Mouse (Mus musculus) mouse trophoblast stem cell (cell line): ENCODE measurements at regions not wholly inside any gene's neighbourhood (a gene's known extent, or its start where the extent isn't known, plus 50 kb on each side); places are given as distances from the start of the nearest gene placed in this dataset.

Experiments
- in situ Hi-C, 2 experiments: fragments of 300-500 bp; cut with MseI, MboI; formaldehyde crosslinking; loops; 2 replicates in 1 of 2; 3 replicates in 1 of 2; pipeline ENCODE4 v1.15.1; 2025

DNA sequence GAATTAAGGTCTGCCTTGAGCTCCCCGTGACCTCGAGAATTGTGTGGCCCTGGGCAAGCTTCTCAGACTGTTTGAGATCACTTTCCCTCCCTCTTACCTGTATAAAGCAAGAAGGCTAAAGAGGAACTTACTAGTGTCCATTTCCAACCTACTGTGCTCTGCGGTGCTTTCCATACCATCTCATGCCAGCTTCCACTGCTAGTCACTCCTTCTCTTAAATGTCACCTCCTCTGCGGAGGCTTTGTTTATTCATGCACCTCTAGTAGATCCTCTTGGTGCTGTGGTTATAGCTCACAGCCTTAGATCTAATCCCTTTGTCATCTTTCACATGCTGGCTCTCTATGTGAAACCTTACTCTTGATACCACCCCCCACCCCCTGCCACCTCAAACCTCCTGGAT, 2310.3 kb upstream of the Lrrc6 start:
- in situ Hi-C loops, result no loop called here

DNA sequence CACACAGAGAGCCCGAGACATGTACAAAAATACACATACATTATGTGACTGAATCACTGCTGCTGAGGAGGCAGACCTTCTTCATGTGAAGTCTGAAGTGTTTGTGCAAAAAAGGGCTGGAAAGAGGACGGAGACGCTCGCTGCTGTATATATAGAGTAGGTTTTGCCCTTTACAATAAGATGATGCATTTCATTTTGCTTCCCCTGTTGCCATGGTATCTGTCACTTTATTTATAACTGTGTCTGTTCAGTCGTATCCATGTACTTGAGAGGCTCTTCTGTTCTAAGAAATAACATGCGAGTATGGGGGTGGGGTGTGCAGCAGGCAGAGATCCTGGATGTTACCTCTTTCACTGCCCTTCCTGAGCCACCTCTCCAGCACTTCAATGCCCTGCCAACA, 2309.9 kb upstream of the Lrrc6 start:
- in situ Hi-C loops, result no loop called here

DNA sequence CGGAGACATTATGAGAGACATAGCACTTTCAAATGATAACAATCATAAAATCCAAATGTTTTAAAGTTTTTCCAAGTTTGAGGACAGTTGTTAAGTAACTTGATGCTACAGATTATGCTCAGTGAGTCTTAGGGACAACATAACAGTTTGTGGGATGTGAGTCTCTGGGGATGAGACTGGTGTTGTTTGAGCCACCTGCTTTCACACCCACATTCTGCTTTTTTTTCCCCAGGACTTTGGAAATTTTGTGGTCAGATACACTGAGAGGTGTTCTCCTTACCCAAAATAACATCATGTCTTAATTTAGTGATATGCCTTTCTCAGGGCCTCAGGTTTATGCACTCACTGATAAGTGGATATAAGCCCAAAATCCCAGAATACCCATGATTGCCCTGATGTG, 2307.5 kb upstream of the Lrrc6 start:
- in situ Hi-C loops, result no loop called here

DNA sequence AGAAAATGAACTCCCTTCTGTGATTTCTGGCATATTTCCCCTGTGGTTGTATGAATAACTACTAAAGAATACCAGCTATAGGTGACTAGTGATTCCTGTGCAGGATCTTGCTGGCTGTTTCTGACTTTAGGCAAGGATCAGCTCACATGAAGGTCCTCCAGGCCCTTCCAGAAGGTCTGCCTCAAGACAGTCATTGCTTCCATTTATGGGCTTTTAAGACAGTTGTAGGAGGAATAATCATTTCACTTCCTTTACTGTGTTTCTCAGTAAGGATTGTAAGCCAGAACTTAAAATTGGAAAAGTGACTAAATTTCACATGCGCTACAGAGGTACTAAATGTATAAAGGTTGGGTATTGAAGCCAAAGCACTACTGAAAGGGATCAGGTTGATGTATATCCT, 2303.5 kb upstream of the Lrrc6 start:
- in situ Hi-C loops, result no loop called here

DNA sequence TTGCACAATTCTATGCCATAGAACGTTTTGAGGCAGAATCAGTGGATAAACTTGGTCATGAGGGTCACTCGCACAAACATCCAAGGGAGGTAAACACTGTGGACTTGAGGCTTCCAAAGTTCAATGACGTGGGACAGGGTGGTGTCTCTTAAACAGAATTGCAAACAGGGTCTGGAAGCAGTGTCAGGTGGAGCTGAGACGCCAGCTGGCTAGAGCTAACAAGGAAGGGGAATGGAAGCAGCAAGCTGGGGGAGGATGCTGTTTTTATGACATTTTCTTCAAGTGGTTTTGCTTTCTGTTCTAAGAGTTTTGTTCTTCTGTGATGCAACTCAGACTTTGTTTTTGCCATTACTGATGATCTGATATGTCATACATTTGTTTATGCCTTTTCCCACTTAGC, 2301.1 kb upstream of the Lrrc6 start:
- in situ Hi-C loops, result no loop called here

DNA sequence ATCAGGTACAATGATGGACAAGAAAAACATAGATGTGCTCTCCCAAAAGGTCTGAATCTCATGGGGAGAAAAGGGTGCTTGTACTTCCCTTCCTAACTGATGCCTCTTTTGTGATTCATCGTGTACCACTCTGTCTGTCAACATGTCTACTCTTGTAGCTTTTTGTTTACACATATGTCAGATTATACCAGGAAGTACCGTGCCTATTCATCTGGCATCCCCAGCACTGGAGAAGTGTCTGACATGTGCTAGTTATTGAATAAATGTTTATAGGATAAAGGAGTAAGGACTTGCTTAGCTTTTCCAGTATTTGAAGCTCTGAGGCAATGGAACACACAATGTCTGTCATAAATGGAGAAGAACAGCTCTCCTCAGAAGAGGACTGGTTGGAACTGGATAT, 2296.7 kb upstream of the Lrrc6 start:
- in situ Hi-C loops, result no loop called here

DNA sequence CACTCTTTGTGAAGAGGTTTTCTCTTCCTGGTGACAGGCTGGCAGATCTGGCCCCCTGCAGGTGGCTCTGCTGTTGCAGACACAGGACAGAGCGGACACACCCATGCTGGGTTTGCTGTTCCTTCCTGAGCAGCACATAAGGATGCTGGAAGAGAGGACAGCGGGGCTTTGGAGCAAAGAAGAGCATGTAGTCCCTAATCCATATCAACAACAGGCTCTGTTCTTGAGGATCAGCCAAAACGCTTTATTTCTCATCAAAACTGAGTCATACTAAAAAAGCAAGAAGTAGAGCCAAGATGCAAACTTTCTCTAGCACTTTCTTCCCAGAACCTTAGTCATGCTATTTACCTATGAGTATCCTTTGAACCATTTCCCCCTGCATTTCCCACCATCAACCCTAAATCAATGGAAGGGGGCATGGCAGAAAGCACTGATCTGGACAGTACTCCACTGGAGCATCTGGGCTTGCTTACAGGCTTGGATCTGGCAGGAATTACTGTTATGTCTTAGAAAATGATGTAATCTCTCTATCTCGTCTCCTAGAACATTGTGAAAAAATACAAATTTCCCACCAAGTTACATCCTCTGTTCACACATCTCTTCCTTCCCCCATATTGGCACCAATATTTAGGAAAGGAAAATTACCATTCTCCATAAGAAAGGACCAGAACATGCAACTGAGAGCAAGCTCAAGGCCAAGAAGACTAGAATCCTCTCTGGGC, 2294.7 kb upstream of the Lrrc6 start:
- in situ Hi-C loops, result no loop called here

DNA sequence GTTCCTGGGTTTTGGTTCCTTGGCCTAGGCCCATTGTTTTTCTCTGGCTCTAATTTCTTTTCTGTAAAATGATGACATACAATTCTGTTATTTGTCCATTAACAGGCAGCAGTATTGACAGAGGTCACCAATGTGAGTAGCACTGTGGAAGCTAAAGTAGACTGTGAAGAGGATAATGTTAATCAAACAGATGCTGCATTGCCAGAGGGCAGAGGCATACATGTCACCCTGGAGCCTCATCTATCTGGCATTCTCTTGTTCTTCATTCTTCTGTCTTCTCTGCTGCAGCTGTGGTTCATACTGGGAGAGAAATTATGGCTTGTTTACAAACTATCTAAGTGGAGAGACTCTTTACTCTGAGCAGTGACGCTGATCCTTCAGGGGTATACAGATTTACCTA, 2259.2 kb upstream of the Lrrc6 start:
- in situ Hi-C loops, result no loop called here

DNA sequence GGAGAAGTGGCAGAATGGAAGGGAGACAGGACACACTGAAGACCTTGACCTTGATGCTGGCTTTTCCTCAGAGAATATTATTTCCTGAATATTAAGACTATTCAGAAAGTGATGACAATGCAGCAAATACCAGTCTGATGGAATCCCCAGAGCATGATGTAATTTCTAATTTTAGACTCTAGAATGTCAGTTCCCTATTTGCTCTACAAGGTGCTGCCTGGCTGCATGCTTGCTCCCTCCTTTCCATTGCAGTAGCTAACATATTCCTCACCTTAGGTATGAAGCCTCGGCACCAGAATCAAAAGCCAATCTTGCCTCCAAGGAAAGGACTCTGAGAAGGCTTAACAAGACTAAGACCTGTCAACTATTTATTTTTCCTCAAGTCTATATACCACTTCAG, 2254.5 kb upstream of the Lrrc6 start:
- in situ Hi-C loops, result no loop called here

DNA sequence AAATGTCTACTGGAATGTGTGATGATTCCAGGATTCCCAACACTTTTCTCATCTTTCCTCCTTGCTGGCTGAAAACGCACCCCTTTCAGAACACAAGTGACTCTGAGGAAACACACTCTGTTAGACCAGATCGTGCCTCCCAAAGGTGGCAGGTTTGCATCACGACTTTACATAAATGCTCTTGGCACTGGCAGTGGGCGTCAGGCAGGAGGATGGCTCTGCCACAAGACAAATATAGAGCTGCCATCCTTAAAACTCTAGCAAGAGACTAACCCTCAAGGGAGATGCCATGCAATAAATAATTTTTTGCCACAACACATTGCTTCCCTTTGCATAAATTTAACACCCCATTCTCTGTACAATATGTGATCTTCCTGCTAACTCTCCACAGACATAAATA, 2254.1 kb upstream of the Lrrc6 start:
- in situ Hi-C loops, result no loop called here

DNA sequence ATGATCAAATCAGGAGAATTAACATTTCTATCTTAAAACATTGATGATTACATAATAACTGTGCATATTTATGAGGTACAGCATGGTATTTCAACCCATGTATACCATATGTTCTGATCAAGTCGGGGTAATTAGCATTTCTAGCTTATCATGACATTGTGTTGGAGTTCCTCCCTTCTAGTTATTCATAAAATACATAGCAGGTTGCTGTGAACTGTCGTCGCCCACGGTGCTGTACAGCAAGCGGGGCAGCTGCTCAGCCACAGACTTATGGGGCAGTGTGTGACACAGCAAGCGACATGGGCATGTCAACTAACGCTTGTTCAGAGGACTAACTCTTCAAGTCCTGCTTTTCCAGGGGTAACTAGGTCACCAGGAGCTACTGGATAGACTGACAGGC, 2238.6 kb upstream of the Lrrc6 start:
- in situ Hi-C loops, result no loop called here

DNA sequence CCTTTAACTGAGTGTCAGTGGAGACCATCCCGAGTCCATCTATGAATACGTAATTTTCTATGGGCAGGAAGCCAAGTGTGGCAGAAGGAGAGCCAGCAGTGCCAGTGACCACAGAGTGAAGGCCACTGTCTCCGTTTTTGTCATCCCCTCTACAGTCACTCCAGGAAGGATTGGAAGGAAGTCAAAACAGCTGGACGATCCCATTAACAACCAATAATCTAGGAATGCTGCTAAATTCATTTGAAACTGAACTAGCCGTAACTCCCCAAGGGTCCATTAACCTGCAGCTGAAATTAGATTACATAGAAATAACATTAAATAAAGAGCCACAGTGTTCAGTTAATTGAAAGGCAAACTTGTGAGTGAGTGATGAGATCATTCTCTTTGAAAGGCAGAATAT, 2220.5 kb upstream of the Lrrc6 start:
- in situ Hi-C loops, result no loop called here

DNA sequence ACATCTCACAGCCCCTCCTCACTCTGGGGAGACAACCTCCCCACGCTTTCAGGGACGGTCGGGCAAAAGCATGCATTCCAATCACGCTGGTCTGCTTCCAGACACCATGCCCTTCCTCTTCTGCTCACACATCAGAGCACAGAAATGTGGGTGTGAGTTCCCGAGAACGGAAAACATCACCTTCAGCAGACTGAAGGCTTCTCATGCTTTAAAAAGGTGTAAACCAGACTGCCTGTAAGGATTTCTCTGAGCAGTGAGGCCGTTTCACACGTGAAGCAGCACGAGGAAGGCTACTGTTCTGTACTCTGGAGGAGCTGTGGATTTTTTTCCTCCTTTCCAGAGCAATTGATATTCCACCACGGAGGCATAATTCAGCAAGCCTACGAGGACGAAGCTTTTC, 2218.8 kb upstream of the Lrrc6 start:
- in situ Hi-C loops, result no loop called here

DNA sequence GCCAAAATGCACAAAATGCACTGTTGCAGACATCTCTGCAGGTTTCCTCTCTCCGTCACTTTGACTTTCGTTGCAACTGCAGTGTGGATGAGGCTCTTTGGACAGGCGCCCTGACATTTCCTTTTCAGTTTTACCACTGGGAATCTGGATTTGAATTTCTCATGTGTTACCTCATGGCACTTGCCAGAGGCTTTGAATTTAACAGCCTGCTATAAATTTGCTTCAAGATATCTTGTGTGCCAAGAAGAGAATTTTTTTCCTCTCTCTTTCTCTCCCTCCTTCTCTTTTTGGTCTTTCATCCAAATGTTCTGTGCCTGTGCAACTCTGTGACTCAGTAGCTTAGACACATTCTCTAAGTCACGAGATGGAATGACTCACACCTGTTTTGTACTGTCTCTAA, 2213.6 kb upstream of the Lrrc6 start:
- in situ Hi-C loops, result no loop called here

DNA sequence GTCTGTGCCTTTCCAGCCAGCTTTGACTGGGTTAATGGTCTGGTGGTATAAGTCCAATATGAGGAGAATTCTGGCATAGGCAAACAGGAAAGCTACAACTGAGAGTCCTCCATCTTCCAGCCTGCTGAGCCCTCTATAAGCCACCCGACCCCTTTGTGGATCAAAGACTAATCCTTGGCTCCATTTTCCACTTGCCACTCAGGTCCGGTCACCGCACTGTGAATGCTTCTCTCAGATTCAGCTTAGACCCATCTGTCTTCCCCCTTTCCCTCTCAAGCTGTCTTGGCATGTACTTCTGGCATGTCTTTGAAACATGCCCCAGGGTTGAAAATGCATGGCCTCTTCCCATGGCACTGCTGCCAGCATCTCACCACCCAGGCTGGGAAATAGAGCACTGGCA, 2206.6 kb upstream of the Lrrc6 start:
- in situ Hi-C loops, result no loop called here

DNA sequence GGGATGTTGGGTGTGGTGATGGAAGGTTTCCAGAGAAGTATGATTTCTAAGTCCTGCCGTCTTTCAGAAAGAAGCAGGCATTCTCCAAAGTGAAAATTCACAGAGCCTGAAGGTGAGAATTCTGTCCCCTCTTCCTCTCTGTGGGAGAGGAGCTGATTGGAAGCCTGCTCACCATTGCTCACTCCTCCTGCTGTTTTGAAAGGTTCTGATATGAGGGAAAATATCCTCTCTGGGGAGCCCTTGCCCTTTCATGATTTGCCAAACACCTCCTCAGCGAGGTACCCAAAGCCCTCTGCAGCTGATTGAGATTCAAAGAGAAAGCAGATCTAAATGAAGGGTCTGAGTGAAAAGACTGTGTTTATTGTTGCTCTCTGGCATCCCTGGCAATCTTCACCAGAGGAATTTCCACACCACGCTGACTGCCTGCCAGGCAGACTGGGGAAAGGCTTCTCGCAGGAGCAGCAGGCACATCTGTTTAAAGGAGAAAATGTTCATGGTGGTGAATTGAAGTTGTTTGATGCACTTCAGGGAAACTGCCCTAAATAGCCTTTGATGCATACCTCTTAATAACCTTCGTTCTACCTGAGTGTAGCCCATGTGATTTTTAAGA, 2194.4 kb upstream of the Lrrc6 start:
- in situ Hi-C loops, result no loop called here

DNA sequence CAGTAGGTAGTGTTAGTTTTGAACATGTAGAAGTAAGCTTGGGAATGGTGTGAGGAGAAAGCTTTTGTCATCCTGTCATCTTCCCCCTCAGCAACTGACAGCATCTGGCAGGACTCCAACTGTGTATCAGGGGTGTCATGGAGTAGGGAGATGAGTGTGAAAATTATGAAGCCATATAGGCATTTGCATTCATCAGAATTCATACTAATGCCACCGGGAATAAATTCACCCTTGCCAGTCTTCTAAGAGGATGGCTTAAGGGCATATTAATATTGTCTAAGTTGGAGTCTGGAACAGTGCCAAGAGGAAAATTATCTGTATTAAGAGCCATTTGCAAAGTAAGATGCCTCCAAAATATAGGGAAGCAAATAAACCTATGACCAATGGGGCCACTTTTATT, 2166.8 kb upstream of the Lrrc6 start:
- in situ Hi-C loops, result no loop called here

DNA sequence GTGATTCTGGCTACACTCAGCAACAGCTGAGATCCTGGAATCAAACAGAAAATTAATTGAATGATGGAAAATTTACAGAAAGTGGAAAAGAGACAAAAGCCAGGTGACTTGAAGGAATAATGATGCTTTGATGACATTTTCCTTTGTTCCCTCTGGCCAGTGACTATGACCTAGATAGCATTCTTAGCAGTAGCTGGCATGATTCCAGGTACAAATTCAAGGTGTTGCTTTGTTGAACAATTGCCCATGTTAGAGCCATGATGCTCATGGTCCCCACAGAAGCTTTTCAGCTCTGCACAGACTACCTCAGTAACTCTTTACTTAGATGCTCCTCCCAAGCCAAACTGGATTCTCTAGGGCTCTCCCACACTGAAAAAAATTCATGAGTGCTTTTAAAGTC, 2164.6 kb upstream of the Lrrc6 start:
- in situ Hi-C loops, result no loop called here

DNA sequence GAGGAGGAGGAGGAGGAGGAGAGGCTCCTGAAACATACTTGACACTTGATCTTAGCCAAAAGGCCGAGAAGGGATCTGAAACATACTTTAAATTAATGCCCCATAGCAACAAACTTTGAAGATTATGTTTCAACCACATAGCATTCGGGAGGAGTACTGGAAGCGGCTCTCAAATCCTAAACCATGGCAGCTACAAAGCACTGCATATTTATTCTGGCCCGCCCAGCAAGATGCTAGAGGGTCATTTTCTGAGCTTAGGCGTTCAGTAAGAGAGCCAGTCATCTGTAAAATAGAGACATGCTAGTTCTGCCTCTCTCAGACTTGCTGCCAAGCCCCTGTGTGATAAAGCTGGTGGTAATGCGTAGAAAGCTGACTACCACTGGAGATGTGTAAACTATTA, 2156.0 kb upstream of the Lrrc6 start:
- in situ Hi-C loops, result no loop called here

DNA sequence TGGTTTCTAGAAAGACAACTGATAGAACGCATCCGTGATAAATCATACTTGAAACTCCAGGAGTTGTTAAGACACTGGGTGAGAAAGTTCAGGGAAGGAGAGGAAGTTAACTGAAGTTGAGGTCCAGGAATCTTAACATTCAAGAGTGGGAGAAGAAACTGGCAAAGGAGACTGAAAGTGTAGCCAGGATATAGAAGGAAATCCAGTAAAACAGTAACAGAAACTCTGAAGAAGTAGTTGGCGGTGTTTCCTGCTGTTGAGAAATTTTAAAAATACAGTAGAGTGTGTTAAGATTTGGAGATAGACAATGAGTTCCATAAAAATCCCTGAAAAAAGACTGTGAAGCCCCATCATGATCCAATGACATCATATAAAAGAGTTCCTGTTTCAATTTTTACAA, 2154.3 kb upstream of the Lrrc6 start:
- in situ Hi-C loops, result no loop called here

DNA sequence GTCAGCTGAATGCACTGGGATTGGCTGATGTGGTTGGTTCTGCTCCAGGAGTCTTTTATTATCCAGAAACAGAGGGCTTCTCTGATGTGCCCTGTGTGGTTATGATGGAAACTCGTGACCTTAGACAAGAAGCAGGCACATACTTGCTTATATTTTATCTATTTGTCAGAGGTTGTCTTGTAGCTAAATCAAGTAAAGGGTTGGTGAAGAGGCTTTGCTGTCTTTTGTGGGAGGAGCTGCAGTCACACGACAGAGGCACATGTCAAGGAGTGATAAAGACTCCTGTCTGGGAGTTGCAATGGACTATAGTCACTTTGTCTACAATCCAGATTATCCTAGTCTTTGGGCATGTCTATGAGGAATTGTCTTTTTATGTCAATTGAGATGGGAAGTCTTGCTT, 2149.9 kb upstream of the Lrrc6 start:
- in situ Hi-C loops, result no loop called here

DNA sequence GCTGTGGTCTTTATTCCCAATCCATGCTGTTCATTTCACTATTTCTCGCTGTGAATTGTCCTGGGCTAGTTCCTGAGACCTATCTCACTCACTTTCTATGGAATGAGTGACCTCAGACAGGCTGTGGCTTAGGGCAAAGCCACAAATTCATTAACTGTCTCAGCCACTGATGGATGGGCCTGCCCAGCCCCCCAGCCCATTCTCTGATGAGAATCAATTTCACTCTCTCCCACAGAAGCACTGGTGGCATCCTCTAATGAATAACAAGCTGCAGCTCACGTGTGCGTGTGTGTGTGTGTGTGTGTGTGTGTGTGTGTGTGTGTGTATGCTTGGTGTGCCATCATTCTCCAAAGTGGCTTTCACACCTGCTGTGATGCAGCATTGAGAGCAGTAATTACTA, 2149.3 kb upstream of the Lrrc6 start:
- in situ Hi-C loops, result no loop called here

DNA sequence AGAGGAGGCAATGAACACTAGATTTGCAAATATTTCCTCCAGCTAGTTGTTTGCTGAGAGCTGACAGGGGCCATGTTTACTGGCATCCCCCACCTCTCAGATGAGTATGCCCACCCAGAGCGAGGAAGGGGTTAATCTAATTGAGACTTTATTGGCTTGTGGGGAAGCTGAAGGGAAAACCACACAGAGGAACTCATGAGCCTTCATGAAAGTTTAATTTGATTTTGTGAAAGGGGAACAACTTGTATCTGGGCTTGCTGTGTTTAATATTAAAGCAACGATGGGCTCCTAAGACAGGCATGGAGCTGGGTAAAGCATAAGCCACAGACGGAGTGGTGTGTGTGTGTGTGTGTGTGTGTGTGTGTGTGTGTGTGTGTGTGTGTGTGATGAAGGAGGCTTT, 2146.2 kb upstream of the Lrrc6 start:
- in situ Hi-C loops, result no loop called here

DNA sequence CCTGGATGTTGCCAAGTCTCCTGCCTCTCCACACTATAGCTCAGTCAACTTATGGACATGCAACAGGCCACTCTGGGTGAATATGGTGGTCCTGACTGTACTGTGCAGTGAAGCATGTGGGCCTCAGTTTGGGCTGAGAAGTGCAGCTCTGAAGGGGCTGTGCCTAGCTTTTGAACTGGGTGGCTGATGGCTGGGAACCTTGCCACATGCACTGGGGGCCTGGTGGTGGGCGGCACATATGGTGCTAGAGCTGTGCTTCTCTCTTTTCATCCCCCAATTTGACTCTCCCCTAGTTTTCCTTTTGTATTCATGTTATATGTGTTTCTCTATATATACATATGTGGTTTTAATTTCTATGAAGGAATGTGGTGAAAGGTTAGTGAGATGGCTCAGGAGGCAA, 2144.2 kb upstream of the Lrrc6 start:
- in situ Hi-C loops, result no loop called here
